Mouse (Mus musculus) cerebellum, adult 11-12 months (tissue): ENCODE measurements around the gene Lcn5.

Source experiments
- DNase-seq: peaks from one replicate; pipeline ENCODE4 v3.0.0; 2022

Gene Lcn5

DNA sequence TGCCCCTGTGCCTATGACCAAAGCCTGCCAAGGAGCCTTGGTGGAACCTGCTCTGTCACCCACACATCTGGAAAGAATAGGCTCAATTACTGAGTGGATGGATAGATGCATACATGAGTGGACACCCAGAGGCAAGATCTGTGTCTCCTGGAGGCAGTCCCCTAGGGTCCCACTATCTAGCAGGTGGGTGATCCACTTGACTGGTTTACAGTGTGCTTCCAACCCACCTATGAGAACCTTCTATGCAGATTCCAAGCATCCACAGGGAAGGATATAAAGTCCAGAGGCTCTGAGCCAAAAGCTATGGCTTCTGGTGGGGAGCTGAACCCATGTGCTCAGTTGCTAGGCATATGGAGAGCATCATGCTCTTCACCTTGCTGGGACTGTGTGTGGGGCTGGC lies at the start of gene Lcn5:
Gene Lcn5 (plus strand): TSS at position 301 of the 400 bp plus-strand sequence.
- DNase-seq, result no peak

DNA sequence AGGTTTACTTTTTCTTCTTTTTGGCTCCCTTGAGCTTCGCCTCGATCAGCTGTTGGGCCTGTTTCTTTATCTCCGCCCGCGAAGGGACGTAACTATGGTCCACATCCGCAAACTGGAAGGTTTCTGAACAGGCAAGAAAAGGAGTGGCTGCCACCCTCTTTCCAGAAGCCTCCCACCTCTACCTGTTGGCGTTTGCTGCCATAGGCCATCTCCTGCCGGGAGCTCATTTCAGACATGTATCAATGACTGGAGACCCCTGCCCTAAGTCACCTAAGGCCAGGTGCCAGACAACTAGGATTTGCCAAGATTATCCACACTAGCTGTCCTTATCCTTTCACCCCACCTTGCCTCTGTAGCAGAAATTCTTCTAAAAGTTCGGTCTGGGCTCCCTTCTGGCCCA lies 49.1 kb upstream of the Lcn5 start:
- peak; percentile 65 for DNase-seq

DNA sequence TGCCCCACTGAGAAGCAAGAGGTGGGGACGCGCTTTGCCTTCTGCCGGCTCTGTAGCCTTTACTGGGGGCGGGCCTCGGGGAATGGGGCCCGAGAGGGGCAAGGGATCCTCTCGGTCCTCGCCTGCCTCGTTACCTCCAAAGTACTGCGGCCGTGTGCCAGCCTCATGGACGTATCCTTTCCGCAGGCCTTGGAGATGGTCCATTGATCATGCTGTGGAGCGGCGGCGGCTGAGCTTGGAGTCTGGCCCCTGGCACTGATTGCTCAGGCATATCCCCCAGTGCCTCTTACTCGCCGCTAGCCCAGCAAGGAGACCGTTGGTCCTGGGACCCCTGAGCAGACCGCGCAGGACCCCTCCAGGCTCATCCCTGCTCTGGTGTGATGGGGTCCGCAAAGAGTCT lies 41.4 kb upstream of the Lcn5 start:
- DNase-seq, result peak; percentile 15

DNA sequence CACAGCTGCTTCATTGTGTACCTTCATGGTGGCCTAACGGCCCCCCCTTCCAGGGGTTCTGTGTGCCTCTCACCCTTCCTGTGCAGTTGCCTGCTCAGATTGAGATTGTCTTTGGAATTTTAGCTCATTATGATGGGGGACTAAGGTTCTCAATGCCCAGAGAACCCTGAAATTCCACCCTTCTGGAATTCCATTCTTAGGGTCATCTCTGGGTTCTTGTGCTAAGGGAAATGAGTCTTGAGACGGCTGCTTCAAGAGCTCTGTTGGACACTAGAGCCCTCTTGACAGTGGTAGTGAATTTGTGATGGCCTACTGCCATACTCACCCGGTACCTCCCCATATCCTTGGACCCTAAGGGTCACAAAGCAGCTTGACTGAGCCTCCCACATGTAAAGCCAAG lies 40.2 kb upstream of the Lcn5 start, which contains the start of gene Ccdc183:
Gene Ccdc183 (minus strand): TSS at position 101 of the 400 bp plus-strand sequence.
- no peak for DNase-seq

DNA sequence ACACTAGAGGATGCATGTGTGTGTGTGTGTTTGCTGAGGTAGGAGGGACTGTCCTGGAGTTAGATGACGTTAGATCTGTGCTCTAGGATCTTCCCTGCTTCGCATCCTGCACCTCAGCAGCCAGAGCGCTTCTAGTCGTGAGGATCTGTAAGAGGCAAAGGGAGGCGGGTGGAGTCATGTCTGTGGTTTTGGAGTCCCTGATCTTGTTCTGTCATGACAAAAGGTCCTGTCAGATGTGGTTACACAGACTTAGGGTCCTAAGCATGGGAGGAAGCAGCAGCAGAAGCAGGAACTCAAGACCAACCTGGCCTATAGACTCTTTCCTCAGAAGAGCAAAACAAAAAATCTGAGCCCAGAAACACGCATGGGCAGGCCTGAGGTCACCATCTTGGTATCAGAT lies 37.4 kb upstream of the Lcn5 start:
- DNase-seq, result no peak

DNA sequence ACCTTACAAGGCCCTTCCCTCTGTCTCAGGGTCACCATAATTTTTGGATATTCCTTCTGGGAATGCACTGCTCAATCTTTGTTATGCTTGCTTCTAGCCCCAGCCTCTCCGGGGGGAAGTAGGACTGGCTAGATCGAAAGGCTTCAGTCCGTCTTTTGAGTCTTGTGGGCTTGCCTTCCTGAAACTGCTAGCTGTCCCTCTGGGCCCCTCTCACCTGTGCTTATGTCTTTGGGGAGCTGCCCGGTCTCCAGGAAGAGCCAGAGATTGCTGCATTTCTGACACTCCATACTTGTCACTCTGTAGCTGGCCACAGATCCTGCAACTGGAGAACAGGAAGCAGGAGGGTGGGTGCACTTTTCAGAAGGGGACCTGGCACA lies 36.9 kb upstream of the Lcn5 start:
- DNase-seq, result no peak

DNA sequence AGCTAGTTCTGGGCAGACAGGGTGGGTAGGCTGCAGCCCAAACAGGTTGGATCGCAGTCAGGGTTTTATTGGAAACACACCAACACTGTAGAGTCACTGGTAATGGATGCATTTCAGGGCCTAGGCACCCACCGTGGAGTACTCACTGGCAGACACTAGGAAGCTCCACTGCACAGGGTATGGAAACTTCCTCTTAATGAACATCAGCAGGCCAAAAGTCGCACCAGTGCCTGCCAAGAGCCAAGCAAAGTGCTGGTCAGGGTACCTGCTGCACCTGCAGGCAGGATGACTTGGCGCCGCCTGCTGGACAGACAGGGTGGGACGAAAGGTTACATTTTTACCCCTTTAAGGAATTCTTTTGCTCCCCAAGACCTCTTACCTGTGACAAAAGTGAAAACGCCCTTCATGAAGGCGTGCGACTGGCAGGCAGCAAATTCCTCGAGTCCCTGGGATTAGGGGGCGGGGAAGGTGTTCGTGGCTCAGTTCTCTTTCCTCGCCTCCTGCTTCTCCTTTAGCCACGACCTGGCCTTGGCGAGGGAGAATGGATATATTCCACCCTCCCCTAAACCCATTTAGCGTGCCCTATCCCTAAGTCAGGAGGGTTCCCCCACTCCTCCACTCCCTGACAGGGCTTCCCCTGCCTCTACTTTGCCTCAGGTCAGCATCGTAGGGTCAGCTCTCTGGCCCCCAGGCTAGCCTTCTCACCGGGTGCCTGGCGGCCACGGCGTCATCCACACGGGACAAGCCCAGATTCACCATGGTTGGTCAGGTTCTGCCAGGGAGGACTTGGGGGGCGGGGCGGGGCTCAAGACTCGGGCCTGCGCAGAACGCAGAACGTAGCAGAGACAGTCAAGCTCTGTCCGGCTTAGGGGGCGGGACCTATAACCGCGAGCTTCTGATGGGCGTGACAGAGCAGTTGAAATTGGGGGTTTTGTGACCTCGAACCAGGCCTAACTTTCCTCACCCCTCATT lies 36.2 kb upstream of the Lcn5 start, which contains the start of gene Tmem141:
Gene Tmem141 (minus strand): TSS at position 777 of the 972 bp plus-strand sequence.
- peak; percentile 94 for DNase-seq

DNA sequence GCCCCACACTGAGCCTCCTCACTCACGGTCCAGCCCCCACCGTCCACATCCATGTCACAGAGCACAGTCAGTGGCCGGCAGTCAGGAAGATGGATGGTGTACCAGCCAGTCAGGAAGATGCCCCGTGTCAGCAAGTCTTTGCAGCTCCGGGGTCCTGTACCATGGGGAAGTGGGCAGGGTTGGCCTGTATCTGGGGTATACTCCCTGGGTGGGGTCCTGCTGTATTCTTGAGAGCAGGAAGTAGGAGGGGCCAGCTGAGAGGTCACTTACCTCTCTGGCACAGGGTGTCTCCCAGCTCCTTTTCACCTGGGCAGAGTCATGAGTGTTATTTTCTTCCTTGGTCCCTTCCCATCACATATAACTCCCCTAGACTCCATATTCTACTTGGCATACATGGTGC lies 31.8 kb upstream of the Lcn5 start:
- no peak for DNase-seq

DNA sequence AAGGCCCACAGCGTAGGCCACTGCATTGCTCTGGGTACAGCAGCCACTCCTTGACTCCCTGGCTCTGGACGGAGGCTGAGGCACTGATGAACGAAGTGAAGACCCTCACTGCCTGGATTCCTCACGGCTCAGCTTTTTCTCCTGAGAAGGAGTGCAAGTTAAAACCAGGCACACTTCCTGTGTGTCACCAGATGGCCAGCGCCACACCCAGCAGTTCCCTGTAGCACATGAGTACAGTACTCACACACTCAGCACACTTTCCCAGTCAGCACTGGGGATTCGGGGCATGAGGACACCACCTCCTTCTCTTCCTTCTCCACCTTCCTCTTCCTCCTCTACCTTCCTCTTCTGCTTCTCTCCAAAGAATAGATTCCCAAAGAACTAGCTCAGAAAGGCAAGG lies 29.9 kb upstream of the Lcn5 start, which contains the start of gene Fcna:
Gene Fcna (minus strand): TSS at position 220 of the 400 bp plus-strand sequence.
- DNase-seq, result no peak

DNA sequence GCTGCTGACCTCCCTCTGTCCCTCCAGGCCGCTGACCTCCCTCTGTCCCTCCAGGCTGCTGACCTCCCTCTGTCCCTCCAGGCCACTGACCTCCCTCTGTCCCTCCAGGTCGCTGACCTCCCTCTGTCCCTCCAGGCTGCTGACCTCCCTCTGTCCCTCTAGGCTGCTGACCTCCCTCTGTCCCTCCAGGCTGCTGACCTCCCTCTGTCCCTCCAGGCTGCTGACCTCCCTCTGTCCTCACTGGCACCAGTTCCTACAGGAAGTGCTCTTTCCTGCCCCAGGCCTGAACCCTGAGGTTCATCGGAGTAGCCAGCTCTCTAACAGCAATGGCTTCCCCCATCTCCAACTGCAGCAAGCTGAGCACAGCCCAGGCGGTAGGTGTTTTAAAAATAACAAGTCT lies 29.0 kb upstream of the Lcn5 start:
- DNase-seq, result no peak

DNA sequence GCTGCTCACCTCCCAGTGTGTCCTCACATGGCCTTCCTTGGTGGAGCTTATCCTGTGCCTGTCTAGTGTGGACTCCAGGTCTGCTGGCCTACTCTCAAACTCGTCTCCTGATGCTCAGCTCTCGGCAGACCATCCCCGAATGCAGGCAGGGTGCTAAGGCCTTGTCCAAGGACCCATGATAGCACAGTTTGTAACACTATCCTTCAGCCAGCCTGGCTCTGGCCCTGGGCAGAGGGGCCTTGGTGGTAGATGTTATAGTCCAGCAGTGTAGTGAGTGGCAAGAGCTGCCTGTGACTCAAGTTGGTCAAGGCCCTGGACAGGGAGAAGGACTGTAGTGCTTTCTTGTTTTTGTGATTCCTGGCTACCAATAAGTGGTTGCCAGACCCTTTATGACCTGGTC lies 24.1 kb upstream of the Lcn5 start:
- DNase-seq, result no peak

DNA sequence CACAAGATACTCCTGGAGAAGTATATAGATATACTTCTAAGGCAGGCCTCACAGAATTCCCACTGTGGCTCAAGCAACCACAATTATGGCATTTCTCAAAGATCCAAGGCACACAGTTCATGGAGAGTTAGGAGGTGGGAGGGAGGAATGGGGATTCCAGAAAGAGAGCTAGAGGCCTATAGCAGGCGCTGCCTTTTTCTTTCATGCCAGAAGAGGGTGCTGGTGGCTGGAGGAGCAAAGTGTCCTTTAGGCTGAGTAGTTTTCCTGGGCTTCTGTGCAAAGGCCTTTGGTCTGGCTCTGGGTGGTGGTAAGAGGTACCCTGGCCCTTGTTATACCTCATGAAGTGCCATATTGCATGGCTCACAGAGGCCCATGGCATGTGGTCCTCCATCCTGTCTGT lies 23.7 kb upstream of the Lcn5 start:
- DNase-seq, result no peak

DNA sequence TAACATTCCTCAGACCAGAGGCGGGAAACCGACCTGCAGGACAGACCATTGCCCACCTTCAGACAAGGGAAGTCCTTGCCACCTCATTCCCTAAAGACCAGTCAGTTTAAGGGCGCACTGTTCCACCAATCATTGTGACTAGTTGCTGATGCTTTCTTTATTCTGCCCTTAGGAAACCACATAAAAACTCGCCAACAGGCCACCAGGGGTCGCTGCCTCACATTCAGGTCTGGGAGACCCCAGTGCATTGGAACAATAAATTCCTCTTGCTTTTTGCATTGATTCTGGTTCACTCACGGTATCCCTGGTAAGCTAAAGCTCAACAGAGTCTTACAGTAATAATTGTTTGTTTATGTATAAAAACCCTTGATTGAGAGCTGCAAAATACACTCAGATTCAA lies 17.9 kb upstream of the Lcn5 start:
- no peak for DNase-seq

DNA sequence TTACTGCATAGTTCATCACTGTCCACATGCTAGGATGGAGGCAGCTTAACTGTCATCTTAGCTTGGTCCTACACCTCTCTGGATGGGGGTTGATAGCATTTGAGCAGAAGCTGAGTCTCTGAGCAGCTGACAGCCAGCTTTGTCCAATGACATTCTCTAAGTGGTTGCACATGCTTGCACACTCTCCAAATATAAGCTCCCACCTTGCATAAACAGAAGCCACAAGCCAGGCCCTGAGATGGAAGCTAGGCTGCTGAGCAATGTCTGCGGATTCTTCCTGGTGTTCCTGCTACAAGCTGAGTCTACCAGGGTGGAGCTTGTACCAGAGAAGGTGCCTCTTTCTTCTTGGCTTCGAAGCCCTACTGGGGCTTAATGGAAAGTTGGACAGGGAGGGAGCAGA lies 4.8 kb upstream of the Lcn5 start, which contains the start of gene Lcn8:
Gene Lcn8 (plus strand): TSS at position 219 of the 400 bp plus-strand sequence.
- no peak for DNase-seq

DNA sequence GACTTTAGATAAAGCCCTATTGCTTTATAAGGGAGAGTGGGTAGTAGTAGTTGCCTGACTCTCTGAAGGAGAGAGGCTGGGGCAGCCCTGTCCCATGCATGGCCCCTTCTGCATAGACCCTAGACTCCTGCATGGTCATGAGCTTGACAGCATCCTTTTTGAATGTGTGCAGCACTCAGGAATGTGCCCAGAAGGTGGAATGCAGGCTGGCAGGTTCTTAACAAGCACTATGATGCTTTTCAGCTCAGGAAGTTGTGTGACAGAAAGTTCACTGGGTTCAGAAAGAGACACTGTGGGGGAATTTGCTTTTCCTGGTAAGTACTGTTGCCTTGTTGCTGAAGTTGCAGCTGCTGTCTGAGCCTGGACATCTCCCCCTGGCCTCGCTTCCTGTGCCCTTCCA lies 3.2 kb upstream of the Lcn5 start:
- no peak for DNase-seq

DNA sequence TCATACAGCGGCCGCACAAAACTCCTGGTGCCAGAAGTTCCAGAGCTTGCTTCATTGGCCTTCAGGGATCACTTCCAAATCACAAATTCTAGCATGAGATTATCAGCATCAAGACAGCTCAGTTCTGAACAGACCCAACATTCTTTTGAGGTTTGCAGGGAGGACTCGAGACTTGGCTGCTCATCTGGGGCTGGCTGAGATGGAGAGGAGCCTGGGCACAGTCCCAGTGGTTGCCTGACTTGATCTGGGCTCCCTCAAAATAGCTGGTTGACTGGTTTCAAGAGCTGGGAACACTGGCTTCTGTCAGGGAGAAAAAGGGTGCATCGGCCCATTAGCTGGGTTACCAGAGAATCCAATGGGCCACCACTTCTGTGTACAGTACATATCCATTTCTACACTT lies 1.1 kb upstream of the Lcn5 start:
- no peak for DNase-seq

DNA sequence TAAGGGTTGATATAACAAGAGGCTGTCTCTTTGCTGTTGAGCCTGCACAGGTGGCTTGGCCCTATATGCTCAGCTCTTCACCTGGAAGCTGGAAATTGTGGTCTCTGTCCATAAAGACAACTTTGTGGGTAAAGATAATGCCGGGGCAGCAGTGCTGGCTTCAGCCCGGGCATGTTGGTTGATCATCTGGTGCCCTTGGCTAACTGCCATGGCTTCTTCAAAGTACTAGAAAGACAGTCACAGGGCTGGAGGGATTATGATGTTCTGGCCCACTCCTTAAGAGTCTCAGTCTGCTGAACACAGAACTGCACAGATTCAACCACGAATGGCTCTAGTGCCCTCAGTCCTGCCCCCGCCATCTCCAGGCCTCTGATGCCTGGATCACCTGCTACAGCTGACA lies 506 bp upstream of the Lcn5 start:
- DNase-seq, result peak; percentile 27

DNA sequence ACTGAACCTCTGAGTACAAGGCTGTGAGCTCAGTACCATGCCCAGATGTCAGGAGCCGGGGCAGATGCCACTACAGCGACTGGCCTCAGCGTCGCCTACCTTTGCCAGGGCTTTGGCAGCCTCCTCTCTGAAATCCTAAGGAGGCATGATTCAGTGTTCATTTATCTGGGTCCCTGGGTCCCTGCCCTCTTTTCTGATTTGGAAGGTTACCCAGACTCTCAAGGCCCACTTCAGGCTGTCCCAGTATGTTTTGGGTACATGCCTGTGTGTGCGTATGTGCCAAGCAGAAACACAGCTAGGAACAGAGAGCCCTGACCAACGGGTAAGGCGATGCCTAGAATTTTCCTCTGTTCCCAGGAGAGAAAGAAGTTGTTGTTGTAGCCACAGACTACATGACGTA lies 2.5 kb downstream of the Lcn5 start:
- DNase-seq, result no peak

DNA sequence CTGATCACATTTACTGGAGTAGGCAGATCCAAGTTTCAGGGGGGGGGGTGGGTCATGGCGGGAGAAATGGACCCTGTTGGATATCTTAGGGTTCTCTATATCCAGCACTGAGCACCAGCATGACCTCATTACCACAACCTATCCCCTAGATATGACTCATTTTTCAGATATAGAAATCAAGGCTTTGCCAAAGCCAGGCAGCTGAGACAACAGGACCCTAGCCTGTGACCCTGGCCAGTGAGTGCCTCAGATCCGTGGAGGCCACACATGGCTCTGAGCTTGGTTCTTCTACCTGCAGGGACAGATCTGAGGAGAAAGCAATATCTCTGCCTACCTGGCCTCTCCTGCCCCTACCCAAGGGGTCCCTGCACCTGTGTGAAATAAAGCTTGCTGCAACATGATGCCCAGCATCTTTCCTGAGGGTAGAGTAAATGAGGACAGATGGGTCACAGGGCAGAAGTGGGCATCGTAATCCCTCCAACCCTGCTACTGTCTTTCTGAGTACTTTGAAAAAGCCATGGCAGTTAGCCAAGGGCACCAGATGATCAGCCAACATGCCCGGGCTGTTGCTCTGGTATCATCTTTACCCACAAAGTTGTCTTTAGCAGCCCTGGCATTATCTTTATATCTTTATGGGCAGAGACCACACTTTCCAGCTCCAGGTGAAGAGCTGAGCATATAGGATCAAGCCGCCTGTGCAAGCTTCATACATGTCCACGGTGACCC lies 3.7 kb downstream of the Lcn5 start:
- DNase-seq, result no peak

DNA sequence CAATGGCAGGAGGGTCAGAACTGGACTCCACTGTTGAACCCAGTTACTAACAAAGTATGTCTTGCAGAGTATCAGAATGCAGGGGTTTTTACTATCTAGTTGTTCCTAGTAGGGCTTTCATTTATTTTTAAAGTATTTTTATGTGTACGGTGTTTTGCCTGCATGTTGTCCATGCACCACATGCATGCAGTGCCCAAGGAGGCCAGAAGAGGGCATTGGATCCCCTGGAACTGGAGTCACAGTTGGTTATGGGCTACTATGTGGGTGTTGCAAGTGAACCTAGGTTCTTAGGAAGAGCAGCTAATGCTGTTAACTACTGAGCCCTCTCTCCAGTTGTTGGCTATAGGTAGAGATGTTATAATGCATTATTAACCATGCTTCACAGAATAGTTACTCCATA lies 5.8 kb downstream of the Lcn5 start:
- no peak for DNase-seq

DNA sequence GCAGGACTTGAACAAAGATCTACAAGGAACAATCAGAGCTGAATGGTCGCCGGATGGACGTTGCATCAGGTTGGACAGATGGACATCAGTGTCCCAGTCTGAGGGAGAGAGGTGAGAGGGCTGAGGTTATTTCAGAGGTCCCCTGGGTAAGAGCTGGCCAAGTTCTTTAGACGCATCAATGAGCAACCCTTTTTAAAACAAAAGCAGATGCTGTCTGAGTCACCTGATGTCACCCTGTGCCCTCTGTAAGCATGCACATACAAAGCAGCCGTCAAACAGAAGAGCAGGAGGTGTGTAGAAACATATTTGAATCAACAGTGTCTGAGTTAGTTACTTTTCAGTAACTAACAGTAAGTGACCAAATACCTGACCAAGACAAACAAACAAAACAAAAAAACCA lies 6.4 kb downstream of the Lcn5 start:
- no peak for DNase-seq

DNA sequence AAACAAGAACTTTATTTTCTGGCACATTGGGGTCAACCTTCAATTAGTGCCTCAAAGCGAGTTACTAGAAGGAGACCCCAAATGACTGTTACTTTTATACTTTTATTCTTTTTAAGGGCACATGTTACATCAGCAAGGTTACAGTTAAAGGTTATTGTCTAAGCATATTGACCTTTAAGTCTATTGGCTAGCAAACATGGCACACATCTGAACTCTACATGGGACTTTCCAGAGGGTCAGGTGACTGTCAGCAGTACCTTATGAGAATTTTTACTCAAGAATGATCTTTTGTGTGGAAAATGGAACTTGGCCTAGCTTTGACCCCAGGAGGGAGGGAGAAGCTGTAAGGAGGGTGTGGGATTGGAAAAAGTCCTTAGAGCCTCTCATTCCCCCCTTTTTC lies 8.8 kb downstream of the Lcn5 start:
- DNase-seq, result no peak

DNA sequence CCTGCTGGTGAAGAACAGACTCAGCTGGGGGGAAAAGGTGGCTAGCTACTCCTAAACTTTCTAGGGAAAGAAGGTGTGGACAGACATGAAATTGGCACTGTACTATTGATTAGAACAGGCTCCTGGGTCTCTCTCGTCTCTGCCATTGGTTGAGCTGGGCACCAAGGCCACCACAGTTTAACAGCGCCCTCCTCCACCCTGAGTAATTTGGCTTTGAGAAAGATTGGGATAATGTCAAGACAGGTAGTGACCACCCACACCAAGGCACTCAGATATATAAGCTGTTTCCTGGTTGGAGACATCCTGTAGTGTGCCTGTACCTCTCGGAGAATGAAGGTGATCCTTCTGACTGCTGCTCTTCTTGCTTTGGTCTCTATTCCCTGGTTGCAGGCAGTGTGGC lies 18.7 kb downstream of the Lcn5 start, which contains the start of gene Lcn6:
Gene Lcn6 (plus strand): TSS at position 301 of the 400 bp plus-strand sequence.
- no peak for DNase-seq

DNA sequence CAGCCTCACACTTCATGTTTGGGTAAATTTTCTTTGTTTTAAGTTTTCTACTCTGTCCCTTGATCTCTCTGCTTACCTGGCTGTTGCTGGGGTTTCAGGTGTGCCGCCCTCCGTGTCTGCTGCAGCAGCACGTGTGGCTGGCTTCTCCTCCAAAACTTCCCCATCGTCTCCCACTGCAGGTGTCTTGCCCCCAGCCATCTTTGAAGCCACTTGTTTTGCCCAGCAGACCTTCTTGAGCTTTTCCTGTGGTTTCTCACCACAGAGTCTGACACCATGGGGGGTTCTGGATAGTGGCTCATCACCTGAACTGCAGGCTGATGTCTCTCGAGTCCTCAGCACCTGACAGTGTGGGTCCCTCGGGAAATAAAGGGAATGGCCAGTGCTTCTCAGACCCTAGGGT lies 21.8 kb downstream of the Lcn5 start:
- no peak for DNase-seq
